Mouse (Mus musculus): Measurements from ENCODE around the gene Id1. TPM values are rescaled to one million over a fixed set of nuclear protein-coding genes. Genes with fewer than 3 reads are reported as not detected.

Id1 gene
- polyA plus RNA-seq, 1 experiment: 59.5 TPM

- no peak overlapping the region for H3ac ChIP-seq (ENCODE audit: control insufficient read depth, insufficient read length)
- H3K79me2 ChIP-seq (ENCODE audit: control insufficient read depth, insufficient read depth): no peaks in the 10 kb centered on the region
- TF ChIP-seq CEBPB (IDR thresholded peaks at IDR 0.05; ENCODE audit: insufficient read depth, poor library complexity, severe bottlenecking): no peak
- TF ChIP-seq POLR2A (IDR thresholded peaks at IDR 0.05; ENCODE audit: insufficient read length, low read depth): no peak
- peak; percentile 28 for TF ChIP-seq SRF (IDR thresholded peaks at IDR 0.05; ENCODE audit: control insufficient read depth, insufficient read length, low read depth)
- TF ChIP-seq TCF3 (IDR thresholded peaks at IDR 0.05; ENCODE audit: insufficient read length, low read depth): peak; percentile 81
- TF ChIP-seq MYOG (IDR thresholded peaks at IDR 0.05; ENCODE audit: control insufficient read depth in 1 of 3, insufficient read depth in 1 of 3, insufficient read length in 2 of 3, low read depth in 2 of 3): peak; percentile 38 to 94 (median 86)
- TF ChIP-seq USF1 (IDR thresholded peaks at IDR 0.05; ENCODE audit: low read depth): no peak
- peak; percentile 72 for TF ChIP-seq TCF12 (IDR thresholded peaks at IDR 0.05; ENCODE audit: insufficient read depth, poor library complexity, severe bottlenecking)
- TF ChIP-seq MAX (IDR thresholded peaks at IDR 0.05; ENCODE audit: low read depth): no peak
- TF ChIP-seq POLR2AphosphoS2 (IDR thresholded peaks at IDR 0.05; ENCODE audit: insufficient read length, low read depth): peak; percentile 55
- no peak for TF ChIP-seq REST (IDR thresholded peaks at IDR 0.05; ENCODE audit: insufficient read depth, insufficient read length)
- TF ChIP-seq MYOD1 (IDR thresholded peaks at IDR 0.05; ENCODE audit: control insufficient read depth in 1 of 3, insufficient read length in 2 of 3, low read depth in 2 of 3): peak; percentile 68 to 98 (median 98)
- TF ChIP-seq E2F4 (IDR thresholded peaks at IDR 0.05; ENCODE audit: insufficient read depth): no peak
- H3K4me2 ChIP-seq (ENCODE audit: low read depth): peak overlapping the region; percentile 50
- no peak overlapping the region for H3K4me3 ChIP-seq
- H3K27me3 ChIP-seq (ENCODE audit: control insufficient read depth, insufficient read depth, insufficient read length): no peaks in the 10 kb centered on the region
- no peaks in the 10 kb centered on the region for H3K36me3 ChIP-seq (ENCODE audit: control insufficient read depth, insufficient read depth)
These were observed 30.5 kb downstream of the Id1 start for GRCm38 (mm10) chr2:152766387-152767123.

- TF ChIP-seq CEBPB (IDR thresholded peaks at IDR 0.05; ENCODE audit: insufficient read depth, poor library complexity, severe bottlenecking) (no peak), USF1 (IDR thresholded peaks at IDR 0.05; ENCODE audit: low read depth) (no peak), TCF12 (IDR thresholded peaks at IDR 0.05; ENCODE audit: insufficient read depth, poor library complexity, severe bottlenecking) (no peak), POLR2A (IDR thresholded peaks at IDR 0.05; ENCODE audit: insufficient read length, low read depth) (no peak), E2F4 (IDR thresholded peaks at IDR 0.05; ENCODE audit: insufficient read depth) (no peak), MYOD1 (IDR thresholded peaks at IDR 0.05; ENCODE audit: control insufficient read depth in 1 of 3, insufficient read length in 2 of 3, low read depth in 2 of 3) (no peak), MYOG (IDR thresholded peaks at IDR 0.05; ENCODE audit: control insufficient read depth in 1 of 3, insufficient read depth in 1 of 3, insufficient read length in 2 of 3, low read depth in 2 of 3) (no peak), REST (IDR thresholded peaks at IDR 0.05; ENCODE audit: insufficient read depth, insufficient read length) (no peak), POLR2AphosphoS2 (IDR thresholded peaks at IDR 0.05; ENCODE audit: insufficient read length, low read depth) (no peak), SRF (IDR thresholded peaks at IDR 0.05; ENCODE audit: control insufficient read depth, insufficient read length, low read depth) (no peak), MAX (IDR thresholded peaks at IDR 0.05; ENCODE audit: low read depth) (no peak), TCF3 (IDR thresholded peaks at IDR 0.05; ENCODE audit: insufficient read length, low read depth) (no peak)
- no peak overlapping the region for H3K4me2 ChIP-seq (ENCODE audit: low read depth)
- no peak overlapping the region for H3ac ChIP-seq (ENCODE audit: control insufficient read depth, insufficient read length)
- no peaks in the 10 kb centered on the region for H3K27me3 ChIP-seq (ENCODE audit: control insufficient read depth, insufficient read depth, insufficient read length)
- H3K36me3 ChIP-seq (ENCODE audit: control insufficient read depth, insufficient read depth): no peaks in the 10 kb centered on the region
- no peaks in the 10 kb centered on the region for H3K79me2 ChIP-seq (ENCODE audit: control insufficient read depth, insufficient read depth)
- no peak overlapping the region for H3K4me3 ChIP-seq
These were observed 31.7 kb downstream of the Id1 start for GRCm38 (mm10) chr2:152767618-152768271.

GRCm38 (mm10) chr2:152769677-152770076, 33.6 kb downstream of the Id1 start:
- Histone ChIP-seq H3K79me2 (ENCODE audit: control insufficient read depth, insufficient read depth) (no peaks in the 10 kb centered on the region), H3ac (ENCODE audit: control insufficient read depth, insufficient read length) (no peak overlapping the region), H3K27me3 (ENCODE audit: control insufficient read depth, insufficient read depth, insufficient read length) (no peaks in the 10 kb centered on the region), H3K4me3 (no peak overlapping the region), H3K4me2 (ENCODE audit: low read depth) (no peak overlapping the region), H3K36me3 (ENCODE audit: control insufficient read depth, insufficient read depth) (peaks cover 3% of the 10 kb centered on the region)
- no peak for TF ChIP-seq TCF3 (IDR thresholded peaks at IDR 0.05; ENCODE audit: insufficient read length, low read depth)
- no peak for TF ChIP-seq USF1 (IDR thresholded peaks at IDR 0.05; ENCODE audit: low read depth)
- TF ChIP-seq REST (IDR thresholded peaks at IDR 0.05; ENCODE audit: insufficient read depth, insufficient read length): no peak
- no peak for TF ChIP-seq POLR2AphosphoS2 (IDR thresholded peaks at IDR 0.05; ENCODE audit: insufficient read length, low read depth)
- no peak for TF ChIP-seq POLR2A (IDR thresholded peaks at IDR 0.05; ENCODE audit: insufficient read length, low read depth)
- no peak for TF ChIP-seq SRF (IDR thresholded peaks at IDR 0.05; ENCODE audit: control insufficient read depth, insufficient read length, low read depth)
- no peak for TF ChIP-seq TCF12 (IDR thresholded peaks at IDR 0.05; ENCODE audit: insufficient read depth, poor library complexity, severe bottlenecking)
- no peak for TF ChIP-seq E2F4 (IDR thresholded peaks at IDR 0.05; ENCODE audit: insufficient read depth)
- TF ChIP-seq MAX (IDR thresholded peaks at IDR 0.05; ENCODE audit: low read depth): no peak
- TF ChIP-seq CEBPB (IDR thresholded peaks at IDR 0.05; ENCODE audit: insufficient read depth, poor library complexity, severe bottlenecking): no peak
- no peak for TF ChIP-seq MYOD1 (IDR thresholded peaks at IDR 0.05; ENCODE audit: control insufficient read depth in 1 of 3, insufficient read length in 2 of 3, low read depth in 2 of 3)
- TF ChIP-seq MYOG (IDR thresholded peaks at IDR 0.05; ENCODE audit: control insufficient read depth in 1 of 3, insufficient read depth in 1 of 3, insufficient read length in 2 of 3, low read depth in 2 of 3): no peak

- Histone ChIP-seq H3K36me3 (ENCODE audit: control insufficient read depth, insufficient read depth) (peaks cover 7% of the 10 kb centered on the region), H3K79me2 (ENCODE audit: control insufficient read depth, insufficient read depth) (no peaks in the 10 kb centered on the region), H3K4me3 (no peak overlapping the region), H3ac (ENCODE audit: control insufficient read depth, insufficient read length) (no peak overlapping the region), H3K4me2 (ENCODE audit: low read depth) (no peak overlapping the region), H3K27me3 (ENCODE audit: control insufficient read depth, insufficient read depth, insufficient read length) (no peaks in the 10 kb centered on the region)
- TF ChIP-seq E2F4 (IDR thresholded peaks at IDR 0.05; ENCODE audit: insufficient read depth) (no peak), CEBPB (IDR thresholded peaks at IDR 0.05; ENCODE audit: insufficient read depth, poor library complexity, severe bottlenecking) (no peak), POLR2AphosphoS2 (IDR thresholded peaks at IDR 0.05; ENCODE audit: insufficient read length, low read depth) (no peak), TCF12 (IDR thresholded peaks at IDR 0.05; ENCODE audit: insufficient read depth, poor library complexity, severe bottlenecking) (no peak), SRF (IDR thresholded peaks at IDR 0.05; ENCODE audit: control insufficient read depth, insufficient read length, low read depth) (no peak)
These were observed 35.5 kb downstream of the Id1 start for GRCm38 (mm10) chr2:152771571-152771970.

Data from myocyte (in vitro differentiated cells).